Mouse (Mus musculus): ENCODE data around the gene Hist1h2bm. TPM values are rescaled to one million over a fixed set of nuclear protein-coding genes. Genes with fewer than 3 reads are reported as not detected.
A peak's percentile ranks its signal among the peaks of the same experiment; 100 is the strongest.
"Not testable (repeated sequence)": the region's sequence is repeated elsewhere in the genome, so short reads cannot be mapped to it uniquely, and the experiment has no call there.

The Hist1h2bm gene
- polyA plus RNA-seq, 1 experiment from 2014 or later = 1.0 TPM

GRCm38 (mm10) chr13:21749387-21750158 lies 27.7 kb downstream of the Hist1h2bm start:
- H3K9ac ChIP-seq (ENCODE audit: low read length) = peak overlapping the region; percentile 54
- H3K4me1 ChIP-seq (replicated peaks; ENCODE audit: control insufficient read depth, insufficient read depth) = no peaks in the 10 kb centered on the region
- peak overlapping the region; percentile 13; the same call in 1 of the 2 replicates for H3K27ac ChIP-seq (replicated peaks)
- TF ChIP-seq CTCF (IDR thresholded peaks at IDR 0.05; ENCODE audit: low read depth) = no peak
- TF ChIP-seq EP300 (optimal IDR thresholded peaks at IDR 0.05) = no peak
- no peaks in the 10 kb centered on the region for H3K27me3 ChIP-seq (ENCODE audit: control insufficient read depth, insufficient read depth, low read length)
- peak overlapping the region; percentile 55 for H3K4me2 ChIP-seq (replicated peaks; ENCODE audit: low read depth)
- H3K9me3 ChIP-seq (ENCODE audit: control insufficient read depth, low read length) = no peaks in the 10 kb centered on the region
- H3K4me3 ChIP-seq (ENCODE audit: low read depth, low read length) = peak overlapping the region; percentile 43
- DNase-seq (ENCODE audit: low spot score) = no peak
- ATAC-seq (ENCODE audit: low FRiP score, low TSS enrichment) = no peak
- 4% methylated on average over 5 of the region's 5 CpGs for WGBS
- no peaks in the 10 kb centered on the region for H3K36me3 ChIP-seq (ENCODE audit: control insufficient read depth, insufficient read depth, low read length)

- H3K27me3 ChIP-seq (ENCODE audit: control insufficient read depth, insufficient read depth, low read length); H3K4me1 ChIP-seq (replicated peaks; ENCODE audit: control insufficient read depth, insufficient read depth); H3K9me3 ChIP-seq (ENCODE audit: control insufficient read depth, low read length); H3K36me3 ChIP-seq (ENCODE audit: control insufficient read depth, insufficient read depth, low read length): not testable (repeated sequence)
- Histone ChIP-seq H3K4me2 (replicated peaks; ENCODE audit: low read depth) (peak within 1 kb of the TSS; percentile 55), H3K9ac (ENCODE audit: low read length) (peak within 1 kb of the TSS; percentile 54), H3K27ac (replicated peaks) (peak within 1 kb of the TSS; percentile 65), H3K4me3 (ENCODE audit: low read depth, low read length) (peak within 1 kb of the TSS; percentile 43)
- ATAC-seq (ENCODE audit: low FRiP score, low TSS enrichment) (peak; percentile 85), DNase-seq (ENCODE audit: low spot score) (peak; percentile 85)
- 1% methylated on average over 46 of the region's 56 CpGs for WGBS
Measured at GRCm38 (mm10) chr13:21750159-21751017, 28.5 kb downstream of the Hist1h2bm start, which contains the start of gene Hist1h4k. Gene Hist1h4k (minus strand): TSS chr13:21750505.

- ATAC-seq (ENCODE audit: low FRiP score, low TSS enrichment) = no peak
Measured at GRCm38 (mm10) chr13:21751417-21751816, 29.6 kb downstream of the Hist1h2bm start.

GRCm38 (mm10) chr13:21751827-21752226 lies 30.0 kb downstream of the Hist1h2bm start:
- no peak for TF ChIP-seq EP300 (optimal IDR thresholded peaks at IDR 0.05)
- TF ChIP-seq CTCF (IDR thresholded peaks at IDR 0.05; ENCODE audit: low read depth) = no peak
- Histone ChIP-seq H3K27ac (replicated peaks) (no peak overlapping the region), H3K4me2 (replicated peaks; ENCODE audit: low read depth) (no peak overlapping the region), H3K4me3 (ENCODE audit: low read depth, low read length) (no peak overlapping the region), H3K4me1 (replicated peaks; ENCODE audit: control insufficient read depth, insufficient read depth) (no peaks in the 10 kb centered on the region), H3K9me3 (ENCODE audit: control insufficient read depth, low read length) (no peaks in the 10 kb centered on the region), H3K27me3 (ENCODE audit: control insufficient read depth, insufficient read depth, low read length) (no peaks in the 10 kb centered on the region), H3K9ac (ENCODE audit: low read length) (no peak overlapping the region), H3K36me3 (ENCODE audit: control insufficient read depth, insufficient read depth, low read length) (no peaks in the 10 kb centered on the region)
- no peak for DNase-seq (ENCODE audit: low spot score)
- WGBS = 63% methylated on average over 3 of the region's 3 CpGs
- no peak for ATAC-seq (ENCODE audit: low FRiP score, low TSS enrichment)

More at GRCm38 (mm10) chr13:21751417-21751816, 29.6 kb downstream of the Hist1h2bm start:
- no peaks in the 10 kb centered on the region for H3K4me1 ChIP-seq (replicated peaks; ENCODE audit: control insufficient read depth, insufficient read depth)
- TF ChIP-seq EP300 (optimal IDR thresholded peaks at IDR 0.05) = no peak
- no peak for TF ChIP-seq CTCF (IDR thresholded peaks at IDR 0.05; ENCODE audit: low read depth)
- H3K4me3 ChIP-seq (ENCODE audit: low read depth, low read length) = no peak overlapping the region
- H3K36me3 ChIP-seq (ENCODE audit: control insufficient read depth, insufficient read depth, low read length) = no peaks in the 10 kb centered on the region
- H3K9me3 ChIP-seq (ENCODE audit: control insufficient read depth, low read length) = no peaks in the 10 kb centered on the region
- no peak for DNase-seq (ENCODE audit: low spot score)
- H3K4me2 ChIP-seq (replicated peaks; ENCODE audit: low read depth) = no peak overlapping the region
- no peak overlapping the region for H3K27ac ChIP-seq (replicated peaks)
- no peak overlapping the region for H3K9ac ChIP-seq (ENCODE audit: low read length)
- H3K27me3 ChIP-seq (ENCODE audit: control insufficient read depth, insufficient read depth, low read length) = no peaks in the 10 kb centered on the region

- Histone ChIP-seq H3K27ac (replicated peaks) (no peak overlapping the region), H3K27me3 (ENCODE audit: control insufficient read depth, insufficient read depth, low read length) (no peaks in the 10 kb centered on the region), H3K9me3 (ENCODE audit: control insufficient read depth, low read length) (no peaks in the 10 kb centered on the region), H3K36me3 (ENCODE audit: control insufficient read depth, insufficient read depth, low read length) (no peaks in the 10 kb centered on the region), H3K4me3 (ENCODE audit: low read depth, low read length) (no peak overlapping the region), H3K4me2 (replicated peaks; ENCODE audit: low read depth) (peak overlapping the region; percentile 66), H3K4me1 (replicated peaks; ENCODE audit: control insufficient read depth, insufficient read depth) (no peaks in the 10 kb centered on the region), H3K9ac (ENCODE audit: low read length) (0 out of 2 replicates have a peak overlapping the region, but pooled peaks have one; percentile 8)
- no peak for ATAC-seq (ENCODE audit: low FRiP score, low TSS enrichment)
- no peak for TF ChIP-seq EP300 (optimal IDR thresholded peaks at IDR 0.05)
- no peak for TF ChIP-seq CTCF (IDR thresholded peaks at IDR 0.05; ENCODE audit: low read depth)
- DNase-seq (ENCODE audit: low spot score) = no peak
- 25% methylated on average over 3 of the region's 3 CpGs for WGBS
Measured at GRCm38 (mm10) chr13:21752356-21752755, 30.5 kb downstream of the Hist1h2bm start.

Measured in stomach, postnatal 0 days (tissue).